Mouse (Mus musculus) kidney, embryonic 14.5 days (tissue): Measurements from ENCODE around the gene Isy1. TPM values are rescaled to one million over a fixed set of nuclear protein-coding genes. Genes with fewer than 3 reads are reported as not detected.
A peak's percentile ranks its signal among the peaks of the same experiment; 100 is the strongest.

Experiments
- ATAC-seq: fragments of 200-750 bp; cut with Nextera tagmentation; 2 replicates; pipeline ENCODE4 v1.8.0; 2017; ENCODE audit warnings: moderate number of reproducible peaks, mild to moderate bottlenecking, moderate TSS enrichment, moderate library complexity; ENCODE audit not compliant: low FRiP score, low TSS enrichment
- H3K27ac ChIP-seq: fragments of 300-500 bp; sonication (generic); 2 replicates; pipeline ENCODE4 v1.5.1; 2014; ENCODE audit warnings: low read depth, mild to moderate bottlenecking, low read length, moderate library complexity, mixed read lengths
- H3K27me3 ChIP-seq: fragments of 300-500 bp; sonication (generic); 2 replicates; pipeline ENCODE4 v1.6.1; 2014; ENCODE audit warnings: mild to moderate bottlenecking, low read length; ENCODE audit not compliant: control insufficient read depth, insufficient read depth
- H3K36me3 ChIP-seq: fragments of 300-500 bp; sonication (generic); 2 replicates; pipeline ENCODE4 v1.6.1; 2014; ENCODE audit warnings: low read length, mixed read lengths; ENCODE audit not compliant: control insufficient read depth, insufficient read depth
- H3K4me1 ChIP-seq: fragments of 300-500 bp; sonication (generic); 2 replicates; pipeline ENCODE4 v1.6.1; 2014; ENCODE audit warnings: low read length, mixed read lengths; ENCODE audit not compliant: control insufficient read depth, insufficient read depth
- H3K4me2 ChIP-seq: fragments of 300-500 bp; sonication (generic); replicated peaks from 2 replicates; pipeline ENCODE4 v1.6.1; 2014; ENCODE audit warnings: low read depth, mild to moderate bottlenecking, low read length
- H3K4me3 ChIP-seq: fragments of 300-500 bp; sonication (generic); 2 replicates; pipeline ENCODE4 v1.5.1; 2014; ENCODE audit warnings: mild to moderate bottlenecking, low read length
- H3K9ac ChIP-seq: fragments of 300-500 bp; sonication (generic); 2 replicates; pipeline ENCODE4 v1.6.1; 2014; ENCODE audit warnings: low read depth, mild to moderate bottlenecking, low read length, moderate library complexity
- H3K9me3 ChIP-seq: fragments of 300-500 bp; sonication (generic); 2 replicates; pipeline ENCODE4 v1.6.1; 2016; ENCODE audit warnings: low read length; ENCODE audit not compliant: control insufficient read depth
- WGBS: fragments of 180-500 bp; shearing (Covaris S2); extraction: QIAGEN DNeasy Blood & Tissue Kit; methylation state at CpG from one replicate; pipeline ENCODE4 v1.1.7; 2014; 5-methylcytosine and 5-hydroxymethylcytosine counted together
- polyA plus RNA-seq: library from polyadenylated mRNA; unstranded; fragments of >200 nt; fragmentation: Nextera tagmentation; extraction: Ambion mirVana; gene quantifications from 2 replicates; pipeline ENCODE4 v1.2.1, GENCODE M21; 2014

The Isy1 gene
- polyA plus RNA-seq, 1 experiment from 2014 or later: 63.5 TPM

DNA sequence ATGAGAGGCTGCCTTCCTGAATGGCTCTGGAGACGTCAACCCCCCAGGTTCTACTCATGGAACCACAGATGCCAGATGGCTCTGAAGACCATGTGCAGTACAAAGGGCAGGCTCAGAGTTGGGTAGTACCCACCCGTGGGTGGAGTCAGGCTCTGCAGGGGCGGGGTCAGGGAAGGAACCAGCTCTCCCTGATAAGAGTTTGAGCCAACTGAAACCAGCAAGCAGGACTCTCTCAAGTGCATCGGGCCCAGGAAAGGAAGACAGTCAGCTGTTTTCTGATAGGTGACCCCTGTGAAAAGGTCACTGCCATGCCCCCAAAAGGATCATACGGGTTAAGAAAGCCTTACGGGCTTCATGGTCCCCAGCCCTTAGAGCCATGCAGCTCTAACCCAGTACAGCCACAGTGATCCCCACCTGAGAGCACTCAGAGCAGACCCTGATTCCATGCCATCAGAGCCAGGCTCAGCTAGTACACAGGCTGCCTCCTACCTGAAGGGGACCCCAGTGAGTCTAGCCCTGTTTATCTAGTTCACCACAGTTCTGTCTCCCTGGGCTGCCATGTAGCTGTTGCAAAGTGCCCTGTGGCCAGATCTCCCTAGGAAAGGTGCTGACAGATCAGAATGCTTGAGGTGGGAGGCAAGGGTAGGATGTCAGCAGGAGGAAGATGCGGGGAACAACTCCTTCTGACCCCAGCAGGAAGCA is 47.7 kb downstream of the Isy1 start:
- ATAC-seq: 0 out of 2 replicates have a peak, but pooled peaks have one; percentile 28
- no peak overlapping the region for H3K4me2 ChIP-seq
- WGBS: 64% methylated on average over 7 of the region's 7 CpGs
- H3K27me3 ChIP-seq: no peaks in the 10 kb centered on the region
- no peak overlapping the region for H3K27ac ChIP-seq
- H3K36me3 ChIP-seq: peaks cover 14% of the 10 kb centered on the region
- no peak overlapping the region for H3K9ac ChIP-seq
- H3K9me3 ChIP-seq: no peaks in the 10 kb centered on the region
- H3K4me3 ChIP-seq: no peak overlapping the region
- H3K4me1 ChIP-seq: peaks cover 6% of the 10 kb centered on the region; the same call in 1 of the 2 replicates

DNA sequence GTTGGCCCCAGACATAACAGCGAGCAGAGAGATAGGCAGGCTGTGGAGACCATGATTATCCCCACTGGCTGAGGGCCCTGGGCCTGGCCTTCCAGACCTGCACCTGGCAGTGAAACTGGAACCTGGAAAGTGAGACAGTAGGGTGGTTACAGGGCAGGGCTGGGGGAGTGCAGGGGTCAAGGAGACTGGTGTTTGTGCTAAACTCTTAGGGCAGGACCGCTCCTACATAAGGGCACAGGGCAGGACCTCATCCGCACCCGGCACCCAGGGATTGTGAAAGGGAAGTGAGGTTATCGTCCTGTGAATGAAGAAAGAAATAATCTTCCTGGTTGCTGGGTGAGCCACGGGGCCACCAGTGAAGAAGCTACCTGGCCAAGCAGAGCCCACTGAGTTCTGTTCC is 48.8 kb downstream of the Isy1 start:
- H3K9me3 ChIP-seq: no peaks in the 10 kb centered on the region
- H3K27ac ChIP-seq: peak overlapping the region; percentile 17; the same call in 1 of the 2 replicates
- H3K27me3 ChIP-seq: no peaks in the 10 kb centered on the region
- no peak overlapping the region for H3K4me2 ChIP-seq
- H3K4me1 ChIP-seq: peaks cover 6% of the 10 kb centered on the region; the same call in 1 of the 2 replicates
- H3K9ac ChIP-seq: no peak overlapping the region
- no peak for ATAC-seq
- H3K4me3 ChIP-seq: no peak overlapping the region
- peaks cover 14% of the 10 kb centered on the region for H3K36me3 ChIP-seq
- 78% methylated on average over 6 of the region's 6 CpGs for WGBS

DNA sequence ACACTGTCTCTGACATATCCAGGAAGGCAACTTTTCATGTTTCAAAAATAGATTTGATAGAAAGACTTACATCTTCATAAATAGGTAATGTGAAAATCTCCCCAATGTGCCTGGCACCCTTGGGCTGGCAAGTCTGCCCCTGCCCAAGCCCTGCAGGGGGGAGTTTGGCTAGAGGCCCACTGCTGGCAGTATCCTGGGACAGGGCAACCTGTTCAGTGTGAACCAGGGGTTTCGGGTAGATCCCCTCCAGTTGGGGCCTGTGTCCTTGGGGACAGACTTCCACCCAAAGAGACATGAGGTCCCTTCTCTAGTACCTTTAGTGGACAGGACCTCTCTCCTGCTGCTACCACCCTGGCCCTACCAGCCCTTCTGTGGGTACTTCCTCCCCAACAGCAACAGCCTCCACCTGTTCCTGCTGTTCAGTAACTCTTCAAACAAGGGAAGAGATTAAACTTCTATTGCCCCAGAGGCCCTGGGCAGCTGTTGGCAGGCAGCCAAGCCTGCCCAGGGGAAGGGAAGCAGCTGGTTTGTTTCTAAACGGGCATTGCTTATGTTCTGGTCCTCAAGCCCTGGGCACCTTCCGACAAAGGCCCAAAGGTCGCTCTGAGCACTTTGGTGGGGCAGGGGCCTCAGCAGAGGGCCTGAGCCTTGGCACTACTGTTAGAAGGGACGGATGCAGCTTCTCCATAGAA is 49.6 kb downstream of the Isy1 start:
- Histone ChIP-seq H3K4me2 (no peak overlapping the region), H3K27me3 (no peaks in the 10 kb centered on the region), H3K9ac (no peak overlapping the region), H3K9me3 (no peaks in the 10 kb centered on the region), H3K4me3 (no peak overlapping the region), H3K27ac (peak overlapping the region; percentile 17; the same call in 1 of the 2 replicates), H3K36me3 (peaks cover 14% of the 10 kb centered on the region), H3K4me1 (peaks cover 6% of the 10 kb centered on the region; the same call in 1 of the 2 replicates)
- WGBS: 32% methylated on average over 5 of the region's 5 CpGs
- ATAC-seq: 0 out of 2 replicates have a peak, but pooled peaks have one; percentile 42

GRCm38 (mm10) chr6:87788266-87788895 is 50.2 kb downstream of the Isy1 start:
- no peak for ATAC-seq
- Histone ChIP-seq H3K9ac (no peak overlapping the region), H3K27ac (no peak overlapping the region; the same call in 1 of the 2 replicates), H3K9me3 (no peaks in the 10 kb centered on the region), H3K4me1 (peaks cover 6% of the 10 kb centered on the region; the same call in 1 of the 2 replicates), H3K4me3 (no peak overlapping the region), H3K4me2 (no peak overlapping the region), H3K27me3 (no peaks in the 10 kb centered on the region), H3K36me3 (peaks cover 14% of the 10 kb centered on the region)
- WGBS: 91% methylated on average over 9 of the region's 9 CpGs

GRCm38 (mm10) chr6:87787108-87787890 is 51.3 kb downstream of the Isy1 start:
- ATAC-seq: no peak
- 82% methylated on average over 6 of the region's 6 CpGs for WGBS

DNA sequence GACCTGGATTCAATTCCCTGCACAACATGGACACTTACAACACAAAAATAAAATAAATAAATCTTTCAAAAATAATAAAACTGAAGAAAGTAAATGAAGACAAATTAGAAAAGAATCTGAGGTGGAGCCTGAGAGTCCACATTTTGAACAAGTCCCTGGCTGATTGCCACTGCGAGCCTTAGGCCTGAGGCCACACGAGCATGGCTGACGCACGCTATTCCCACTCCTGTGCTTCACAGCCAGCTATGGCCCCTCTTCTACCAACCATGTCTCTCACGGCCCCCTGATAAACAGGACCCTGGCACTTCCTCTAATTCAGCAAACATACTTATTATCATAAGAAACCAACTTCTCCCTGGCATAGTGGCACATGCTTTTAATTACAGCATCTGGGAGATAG is 52.0 kb downstream of the Isy1 start:
- no peak overlapping the region for H3K4me2 ChIP-seq
- H3K4me3 ChIP-seq: no peak overlapping the region
- H3K9ac ChIP-seq: no peak overlapping the region
- peaks cover 6% of the 10 kb centered on the region; the same call in 1 of the 2 replicates for H3K4me1 ChIP-seq
- H3K9me3 ChIP-seq: no peaks in the 10 kb centered on the region
- ATAC-seq: no peak
- no peaks in the 10 kb centered on the region for H3K27me3 ChIP-seq
- no peak overlapping the region for H3K27ac ChIP-seq
- peaks cover 3% of the 10 kb centered on the region; the same call in 1 of the 2 replicates for H3K36me3 ChIP-seq
- WGBS: 85% methylated on average over 5 of the region's 5 CpGs

More at GRCm38 (mm10) chr6:87787108-87787890, 51.3 kb downstream of the Isy1 start:
- Histone ChIP-seq H3K4me3 (no peak overlapping the region), H3K4me1 (peaks cover 6% of the 10 kb centered on the region; the same call in 1 of the 2 replicates), H3K9ac (no peak overlapping the region), H3K9me3 (no peaks in the 10 kb centered on the region), H3K4me2 (no peak overlapping the region), H3K27me3 (no peaks in the 10 kb centered on the region), H3K27ac (no peak overlapping the region), H3K36me3 (peaks cover 9% of the 10 kb centered on the region)

- no peak for ATAC-seq
- Histone ChIP-seq H3K4me1 (no peaks in the 10 kb centered on the region), H3K27me3 (no peaks in the 10 kb centered on the region), H3K9ac (no peak overlapping the region), H3K9me3 (no peaks in the 10 kb centered on the region), H3K27ac (no peak overlapping the region), H3K36me3 (no peaks in the 10 kb centered on the region), H3K4me2 (no peak overlapping the region), H3K4me3 (no peak overlapping the region)
- 83% methylated on average over 8 of the region's 8 CpGs for WGBS
These were observed 54.6 kb downstream of the Isy1 start for GRCm38 (mm10) chr6:87784033-87784432.

DNA sequence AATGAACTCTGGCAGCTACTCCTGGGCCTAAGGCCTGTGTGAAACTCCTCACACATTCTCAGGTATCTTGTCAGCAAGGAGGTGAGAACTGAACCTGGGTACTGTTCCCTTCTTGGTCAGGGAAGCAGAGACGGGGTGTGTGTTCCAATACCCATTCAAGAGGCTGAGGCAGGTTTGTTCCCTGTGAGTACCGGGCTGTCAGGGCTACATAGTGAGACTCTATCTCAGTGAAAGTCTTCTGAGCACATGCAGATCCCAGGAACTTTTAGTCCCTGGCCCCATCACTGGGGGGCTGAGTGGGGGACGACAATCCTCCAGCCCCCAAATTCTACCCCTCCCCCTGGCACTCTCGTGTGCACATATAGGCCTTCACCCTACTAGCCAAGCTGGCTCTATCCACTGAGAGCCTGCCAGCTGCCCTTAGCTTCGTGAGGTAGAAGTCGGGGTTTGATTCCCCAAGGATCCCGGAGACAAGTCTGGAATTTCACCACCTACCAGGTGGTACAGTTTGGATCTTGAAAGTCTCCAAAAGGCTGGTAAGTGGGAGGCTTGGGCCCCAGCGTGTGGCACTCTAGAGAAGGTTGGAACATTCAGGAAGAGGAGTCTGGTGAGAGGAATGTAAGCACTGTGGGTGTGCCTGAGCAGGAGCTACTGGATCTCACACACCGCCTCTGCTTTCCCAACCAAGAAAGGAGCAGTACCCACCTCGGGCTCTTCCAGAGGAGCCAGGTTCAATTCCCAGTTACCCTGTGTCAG is 57.9 kb downstream of the Isy1 start:
- no peaks in the 10 kb centered on the region for H3K27me3 ChIP-seq
- 84% methylated on average over 10 of the region's 10 CpGs for WGBS
- no peak overlapping the region for H3K4me2 ChIP-seq
- no peaks in the 10 kb centered on the region for H3K4me1 ChIP-seq
- H3K9me3 ChIP-seq: no peaks in the 10 kb centered on the region
- H3K4me3 ChIP-seq: no peak overlapping the region
- no peaks in the 10 kb centered on the region for H3K36me3 ChIP-seq
- H3K27ac ChIP-seq: no peak overlapping the region
- H3K9ac ChIP-seq: no peak overlapping the region
- no peak for ATAC-seq
